Mouse (Mus musculus) layer of hippocampus, adult 2 months (tissue): ENCODE results near the gene Parp1. TPM values are rescaled to one million over a fixed set of nuclear protein-coding genes. Genes with fewer than 3 reads are reported as not detected.

ENCODE experiments used
- DNase-seq, 2 experiments: peaks; one replicate each; pipeline ENCODE4 v3.0.0; 2022; ENCODE audit warnings: low spot score in 2 of 2
- H3K27ac ChIP-seq: fragments of 200-600 bp; 2 replicates; pipeline ENCODE4 v1.8.1; 2022
- H3K4me3 ChIP-seq: fragments of 200-600 bp; 2 replicates; pipeline ENCODE4 v1.8.1; 2022; ENCODE audit warnings: mild to moderate bottlenecking
- CTCF ChIP-seq: fragments of 200-600 bp; conservative IDR thresholded peaks from 2 replicates; pipeline ENCODE4 v1.8.1; 2022; ENCODE audit warnings: antibody characterized with exemption, mild to moderate bottlenecking, moderate library complexity
- long read RNA-seq, 2 experiments: library from polyadenylated mRNA; stranded (forward); transcript quantifications; one replicate each; pipeline ENCODE4 v2.0.0; 2021; ENCODE audit warnings: borderline mapping rate in 2 of 2
- total RNA-seq, 2 experiments: library from RNA; stranded (reverse); gene quantifications; 2 replicates each; pipeline ENCODE4 v1.2.3; 2021

The Parp1 gene
- total RNA-seq = 100 to 1,000 TPM; 122 to 153 TPM
- long read RNA-seq, experiment 1, transcript Parp1-201 (23 exons, 3,873 nt) = major isoform, 57 of 82 reads
- long read RNA-seq, experiment 1, partial matches to known transcripts = 20 of 82 reads
- long read RNA-seq, experiment 1, other reads (novel, unspliced or antisense) = 5 of 82 reads
- long read RNA-seq, experiment 2, transcript Parp1-201 (23 exons, 3,873 nt) = major isoform, 88 of 128 reads
- long read RNA-seq, experiment 2, partial matches to known transcripts = 27 of 128 reads
- long read RNA-seq, experiment 2, other reads (novel, unspliced or antisense) = 13 of 128 reads

GRCm38 (mm10) chr1:180568761-180569452 is at the start of gene Parp1:
Gene Parp1, plus strand, starts transcription at chr1:180568924.
- peak; percentile 95 to 96 for DNase-seq
- no peak for TF ChIP-seq CTCF
- H3K4me3 ChIP-seq = peak within 1 kb of the TSS; percentile 92
- H3K27ac ChIP-seq = peak within 1 kb of the TSS; percentile 97

DNA sequence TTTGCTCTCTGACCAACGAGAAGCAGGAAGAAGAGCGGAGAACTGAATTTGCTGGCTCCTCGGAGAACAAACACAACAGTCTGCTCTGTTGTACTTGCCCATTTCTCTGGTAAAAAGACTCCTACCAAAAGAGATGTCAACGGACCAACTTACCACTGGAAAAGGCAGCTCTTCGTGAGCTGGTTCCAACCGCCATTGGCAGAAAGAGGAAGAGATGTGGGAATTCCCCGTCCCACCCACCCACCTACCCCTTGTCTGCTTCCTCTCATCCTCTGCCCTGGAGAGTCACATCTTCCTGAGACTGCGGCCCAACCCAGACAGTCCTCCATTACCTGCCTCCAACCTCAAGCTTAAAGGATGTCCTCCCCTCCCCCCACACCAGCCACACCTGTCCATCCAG is 49.2 kb upstream of the Parp1 start:
- TF ChIP-seq CTCF = no peak
- Histone ChIP-seq H3K27ac (peak overlapping the region; percentile 71; the same call in 1 of the 2 replicates), H3K4me3 (no peak overlapping the region)
- no peak for DNase-seq

GRCm38 (mm10) chr1:180520190-180520589 is 48.5 kb upstream of the Parp1 start:
- H3K4me3 ChIP-seq = no peak overlapping the region
- no peak for TF ChIP-seq CTCF
- DNase-seq = peak; percentile 58 to 74
- peak overlapping the region; percentile 71 for H3K27ac ChIP-seq

DNA sequence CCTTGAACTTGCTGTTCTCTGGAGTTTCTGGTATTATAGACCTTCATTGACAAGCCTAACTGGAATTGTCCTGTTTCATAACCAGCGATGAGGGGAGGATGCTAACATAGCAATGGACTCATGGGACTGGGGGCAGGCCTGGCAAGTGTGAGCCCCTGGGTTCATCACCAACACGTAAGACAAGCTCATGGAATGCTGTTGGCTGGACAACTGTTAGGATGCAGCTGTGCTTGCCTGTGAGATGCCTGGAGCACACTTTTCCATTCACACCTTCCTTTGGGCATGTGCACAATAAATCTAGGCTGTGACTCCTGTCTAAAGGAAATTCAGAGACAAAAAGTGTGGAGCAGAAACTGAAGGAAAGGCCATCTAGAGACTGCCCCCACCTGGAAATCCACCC is 45.4 kb upstream of the Parp1 start:
- Histone ChIP-seq H3K4me3 (no peak overlapping the region), H3K27ac (no peak overlapping the region)
- no peak for TF ChIP-seq CTCF
- DNase-seq = no peak

GRCm38 (mm10) chr1:180525301-180525700 is 43.4 kb upstream of the Parp1 start:
- no peak for TF ChIP-seq CTCF
- no peak for DNase-seq

GRCm38 (mm10) chr1:180529847-180530246 is 38.9 kb upstream of the Parp1 start:
- Histone ChIP-seq H3K4me3 (no peak overlapping the region), H3K27ac (no peak overlapping the region)
- TF ChIP-seq CTCF = no peak
- DNase-seq = no peak

More at GRCm38 (mm10) chr1:180525301-180525700, 43.4 kb upstream of the Parp1 start:
- Histone ChIP-seq H3K4me3 (no peak overlapping the region), H3K27ac (peak overlapping the region; percentile 46; the same call in 1 of the 2 replicates)

DNA sequence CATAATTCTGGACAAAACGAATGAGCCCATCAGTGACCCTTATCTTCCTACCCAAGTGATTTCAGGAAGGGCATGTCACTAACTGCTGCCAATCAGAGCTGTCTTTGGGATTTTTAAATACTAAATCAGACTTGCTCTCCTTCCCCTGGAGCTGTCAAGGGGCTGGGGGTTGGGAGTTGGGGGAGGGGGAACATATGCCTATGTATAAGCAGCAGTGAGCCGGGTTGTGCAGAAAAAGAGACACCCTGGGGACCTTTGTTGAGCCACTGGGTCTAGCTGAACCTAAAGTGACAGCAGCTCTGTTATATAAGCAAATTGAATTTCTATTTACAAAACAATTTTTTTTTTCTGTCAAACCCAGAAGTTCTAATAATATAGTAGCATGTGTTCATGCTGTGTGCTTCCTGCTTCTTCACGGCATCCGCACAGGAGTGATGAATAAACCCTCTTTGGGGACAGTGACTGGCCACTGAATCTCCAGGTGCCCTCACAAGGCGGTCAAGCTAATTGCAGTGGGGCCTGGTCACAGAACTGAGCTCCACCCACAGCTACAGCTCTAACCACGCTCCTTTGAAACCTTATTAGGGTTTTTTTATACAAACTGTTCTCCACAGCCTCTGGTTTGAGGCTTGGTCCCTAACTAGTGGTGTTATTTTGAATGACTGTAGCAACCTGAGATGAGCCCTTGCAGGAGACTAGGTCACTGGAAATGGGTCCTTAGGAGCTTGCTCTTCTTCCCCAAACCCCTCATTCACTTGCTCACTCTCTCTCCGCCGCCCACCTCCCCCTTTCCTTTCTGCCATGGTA is 38.1 kb upstream of the Parp1 start:
- DNase-seq = no peak
- TF ChIP-seq CTCF = no peak
- Histone ChIP-seq H3K27ac (no peak overlapping the region), H3K4me3 (no peak overlapping the region)

- H3K27ac ChIP-seq = no peak overlapping the region
- no peak for TF ChIP-seq CTCF
- H3K4me3 ChIP-seq = no peak overlapping the region
- DNase-seq = no peak
These were observed 36.1 kb upstream of the Parp1 start for GRCm38 (mm10) chr1:180532671-180533070.

DNA sequence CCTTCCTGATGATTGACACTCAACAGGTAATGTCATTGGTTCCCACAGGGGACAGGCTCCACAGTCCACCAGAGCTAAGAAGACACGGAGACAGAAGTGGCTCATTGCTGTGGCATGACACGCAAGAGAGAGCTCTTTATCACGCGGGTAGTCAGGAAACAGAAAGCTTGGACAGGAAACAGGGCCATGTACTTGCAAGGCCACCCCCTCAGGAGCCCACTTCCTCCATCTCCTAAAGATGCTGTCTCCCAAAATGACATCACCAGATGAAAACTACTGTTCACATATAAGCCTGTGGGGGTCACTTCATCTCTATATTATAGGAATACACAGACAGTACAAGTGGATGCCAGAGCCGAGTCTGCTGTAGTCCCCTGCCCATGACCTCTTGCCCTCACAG is 32.0 kb upstream of the Parp1 start:
- no peak for TF ChIP-seq CTCF
- DNase-seq = no peak
- H3K27ac ChIP-seq = no peak overlapping the region
- H3K4me3 ChIP-seq = no peak overlapping the region

DNA sequence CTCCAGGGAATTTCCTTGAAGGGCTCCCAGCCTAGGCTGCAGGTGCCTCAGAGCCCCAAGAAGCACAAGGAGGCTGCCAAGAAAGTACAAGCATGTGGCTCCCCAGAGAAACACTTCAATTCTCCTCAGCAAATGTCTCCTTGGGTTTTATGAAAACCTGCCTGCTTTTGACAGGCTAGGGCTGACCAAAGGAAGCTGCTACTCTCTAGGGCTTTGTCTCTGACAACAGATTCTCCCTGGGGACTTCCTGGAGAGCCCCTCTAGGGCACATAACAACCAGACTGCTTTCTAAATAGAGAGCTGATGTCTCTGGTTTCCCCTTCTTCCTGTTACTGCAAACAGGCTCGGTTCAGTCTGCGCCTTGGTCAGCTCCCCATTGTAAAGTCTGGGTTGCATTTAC is 27.5 kb upstream of the Parp1 start:
- Histone ChIP-seq H3K27ac (peak overlapping the region; percentile 85), H3K4me3 (no peak overlapping the region)
- no peak for TF ChIP-seq CTCF
- DNase-seq = no peak

- peak; percentile 36 to 42 for DNase-seq
- TF ChIP-seq CTCF = no peak
- no peak overlapping the region for H3K4me3 ChIP-seq
- H3K27ac ChIP-seq = peak overlapping the region; percentile 85
These were observed 26.6 kb upstream of the Parp1 start for GRCm38 (mm10) chr1:180541883-180542711.

GRCm38 (mm10) chr1:180542712-180543371 is 25.9 kb upstream of the Parp1 start:
- TF ChIP-seq CTCF = no peak
- DNase-seq = no peak
- peak overlapping the region; percentile 85 for H3K27ac ChIP-seq
- no peak overlapping the region for H3K4me3 ChIP-seq
